Mouse (Mus musculus) heart, adult 10 weeks (tissue): Measurements from ENCODE around the gene Eif1ax. TPM values are rescaled to one million over a fixed set of nuclear protein-coding genes. Genes with fewer than 3 reads are reported as not detected.

ENCODE experiments used
- polyA plus RNA-seq: library from polyadenylated mRNA; stranded (reverse); fragments of 350-450 nt; fragmentation: Illumina TruSeq; extraction: RNeasy Lipid Tissue Mini Kit (QIAGEN cat#74804); gene quantifications from one replicate; pipeline ENCODE4 v1.2.3, GENCODE M21; 2014; ENCODE audit warnings: low read depth, low replicate concordance

Eif1ax gene
- 51.9 TPM for polyA plus RNA-seq

GRCm38 (mm10) chrX:159371831-159372752, at the start of gene Eif1ax:
TSS of gene Eif1ax (plus strand) at chrX:159372178.

DNA sequence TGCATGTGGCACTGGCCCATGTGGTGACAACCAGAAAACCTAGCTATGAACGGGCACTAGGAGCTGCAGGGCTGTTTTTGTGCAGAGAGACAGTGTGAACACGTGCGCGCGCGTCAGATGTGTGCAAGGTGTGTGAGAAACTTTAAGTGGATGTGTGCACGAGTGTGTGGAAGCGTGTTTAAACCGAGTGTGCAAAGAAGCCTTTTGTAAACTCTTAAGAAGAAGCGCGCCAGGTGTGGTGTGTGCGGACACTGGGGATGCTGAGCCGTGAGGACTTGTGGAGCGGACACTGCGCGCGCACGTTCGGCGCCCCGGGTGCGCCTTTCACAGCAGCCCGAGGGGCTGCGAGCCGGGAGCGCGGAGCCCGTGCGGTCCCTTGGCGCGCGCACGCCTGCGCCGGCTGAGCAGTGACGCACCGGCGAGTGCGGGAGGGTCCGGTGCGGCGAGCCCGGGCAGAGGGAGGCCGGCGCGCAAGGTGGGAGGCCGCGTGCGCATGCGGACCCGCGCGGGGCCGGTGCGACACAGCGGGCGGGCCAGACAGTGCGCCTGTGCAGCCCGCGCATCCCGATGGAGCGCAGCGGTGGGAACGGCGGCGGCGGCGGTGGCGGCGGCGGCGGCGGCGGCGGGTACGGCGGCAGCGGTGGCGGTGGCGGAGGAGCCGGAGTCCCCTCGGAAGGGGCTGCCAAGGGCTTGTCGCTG, 42.3 kb downstream of the Eif1ax start, which contains the start of gene Map7d2:
Gene Map7d2 (plus strand): TSS at position 443 of the 699 bp plus-strand sequence.

Other genes starting within 250 kb of the Eif1ax start
- 26.6 TPM for gene Rps6ka3, start 161.9 kb upstream of the Eif1ax start, polyA plus RNA-seq
- 1.1 TPM for gene Map7d2, start 42.4 kb downstream of the Eif1ax start, polyA plus RNA-seq
- 4.5 TPM for gene Bclaf3, start 154.5 kb downstream of the Eif1ax start, polyA plus RNA-seq